Mouse (Mus musculus) adrenal gland, postnatal 14 days (tissue): ENCODE results near the gene Ralgapa2. TPM values are rescaled to one million over a fixed set of nuclear protein-coding genes. Genes with fewer than 3 reads are reported as not detected.
A peak's percentile ranks its signal among the peaks of the same experiment; 100 is the strongest.

Experiments
- DNase-seq: peaks from one replicate; pipeline ENCODE4 v3.0.0; 2021; ENCODE audit warnings: mixed read lengths
- total RNA-seq: library from RNA; stranded (reverse); gene quantifications from 2 replicates; pipeline ENCODE4 v1.2.3, GENCODE M21; 2021

Ralgapa2 gene
- total RNA-seq, 1 experiment from 2014 or later = 35.3 TPM

DNA sequence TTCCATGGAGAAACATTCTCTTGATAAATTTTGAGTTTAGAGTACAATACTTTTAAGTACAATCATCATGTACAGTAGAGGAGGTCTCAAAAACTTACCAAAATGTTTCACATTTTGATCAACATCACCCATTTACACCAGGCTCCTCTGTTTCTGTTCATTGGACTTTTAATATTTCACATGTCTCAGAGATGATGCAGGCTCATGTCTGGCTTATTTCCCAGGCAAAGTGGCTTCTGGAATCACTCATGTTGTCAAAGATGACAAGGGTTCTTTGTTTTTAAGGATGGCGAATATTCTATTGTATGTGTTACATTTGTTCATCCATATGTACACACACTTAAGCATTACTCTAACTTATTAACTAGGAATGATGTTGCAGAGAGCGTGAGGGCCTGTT, 152.5 kb downstream of the Ralgapa2 start:
- no peak for DNase-seq

GRCm38 (mm10) chr2:146356524-146356923, 155.6 kb downstream of the Ralgapa2 start:
- DNase-seq = no peak

- DNase-seq = no peak
These were observed 161.9 kb downstream of the Ralgapa2 start for GRCm38 (mm10) chr2:146350230-146350629.

- DNase-seq = no peak
These were observed 164.2 kb downstream of the Ralgapa2 start for GRCm38 (mm10) chr2:146347942-146348341.

DNA sequence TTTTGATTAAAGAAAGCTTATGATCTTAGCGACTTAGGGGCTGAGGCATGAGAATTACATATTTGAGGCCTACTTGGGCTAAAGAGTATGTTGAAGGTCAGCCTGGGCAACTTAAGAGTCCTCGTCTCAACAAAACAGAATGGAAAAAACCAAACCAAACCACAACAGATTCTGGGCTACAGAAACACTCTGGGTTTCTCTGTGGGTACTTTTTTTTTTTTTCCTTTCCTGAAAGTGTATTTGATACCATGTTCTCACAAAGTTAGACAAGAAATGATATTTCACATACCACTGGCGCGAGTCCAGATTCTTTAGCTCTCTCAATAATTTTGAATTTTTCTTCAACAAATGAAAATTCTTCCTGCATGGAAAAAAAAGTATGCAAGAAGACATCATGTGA, 172.1 kb downstream of the Ralgapa2 start:
- no peak for DNase-seq

- DNase-seq = no peak
These were observed 174.6 kb downstream of the Ralgapa2 start for GRCm38 (mm10) chr2:146337540-146337939.

- DNase-seq = no peak
These were observed 180.2 kb downstream of the Ralgapa2 start for GRCm38 (mm10) chr2:146331894-146332476.

DNA sequence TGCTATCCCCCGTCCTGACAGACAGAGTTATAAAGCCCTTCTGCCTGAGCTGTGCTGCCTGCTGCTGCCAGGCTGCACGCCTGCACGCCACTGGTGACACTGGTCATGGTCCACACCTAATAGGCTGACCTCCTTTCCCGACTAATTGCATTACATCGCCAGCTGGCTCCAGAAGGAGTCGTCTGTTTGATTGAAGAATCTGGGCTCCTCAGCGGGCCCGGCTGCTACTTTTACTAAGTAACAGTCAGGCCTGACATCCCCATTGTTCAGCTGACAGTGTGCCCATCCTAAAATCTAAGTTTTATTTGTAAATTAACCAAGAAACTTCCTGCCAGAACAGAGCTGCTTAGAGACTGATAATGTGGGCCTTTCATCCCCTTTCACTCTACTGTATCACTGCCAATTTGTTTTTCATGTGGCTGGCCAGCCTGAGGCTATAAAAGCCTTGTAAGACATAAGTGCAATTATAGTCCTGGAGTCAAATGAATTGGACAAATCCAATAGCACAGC, 181.3 kb downstream of the Ralgapa2 start:
- peak; percentile 34 for DNase-seq

DNA sequence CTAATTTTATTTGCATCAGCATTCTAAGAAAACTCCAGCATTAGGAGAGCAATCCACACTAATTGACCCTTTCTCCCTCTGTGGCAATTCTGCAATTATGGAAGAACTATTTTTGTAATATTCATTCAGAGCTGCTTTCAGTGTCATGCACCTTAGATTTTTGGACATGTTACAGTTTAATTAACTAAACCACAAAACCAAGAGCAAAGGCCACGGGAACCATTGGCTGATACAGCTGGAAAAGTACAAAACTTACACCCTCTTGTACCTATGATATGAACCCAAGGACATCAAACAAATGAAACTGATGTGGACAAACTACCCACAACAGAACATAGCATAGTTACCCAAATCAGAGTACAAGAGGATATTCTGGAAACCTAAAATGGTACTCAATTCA, 182.0 kb downstream of the Ralgapa2 start:
- no peak for DNase-seq

GRCm38 (mm10) chr2:146326654-146327053, 185.5 kb downstream of the Ralgapa2 start:
- DNase-seq = no peak

GRCm38 (mm10) chr2:146324907-146325715, 187.0 kb downstream of the Ralgapa2 start:
- DNase-seq = no peak

DNA sequence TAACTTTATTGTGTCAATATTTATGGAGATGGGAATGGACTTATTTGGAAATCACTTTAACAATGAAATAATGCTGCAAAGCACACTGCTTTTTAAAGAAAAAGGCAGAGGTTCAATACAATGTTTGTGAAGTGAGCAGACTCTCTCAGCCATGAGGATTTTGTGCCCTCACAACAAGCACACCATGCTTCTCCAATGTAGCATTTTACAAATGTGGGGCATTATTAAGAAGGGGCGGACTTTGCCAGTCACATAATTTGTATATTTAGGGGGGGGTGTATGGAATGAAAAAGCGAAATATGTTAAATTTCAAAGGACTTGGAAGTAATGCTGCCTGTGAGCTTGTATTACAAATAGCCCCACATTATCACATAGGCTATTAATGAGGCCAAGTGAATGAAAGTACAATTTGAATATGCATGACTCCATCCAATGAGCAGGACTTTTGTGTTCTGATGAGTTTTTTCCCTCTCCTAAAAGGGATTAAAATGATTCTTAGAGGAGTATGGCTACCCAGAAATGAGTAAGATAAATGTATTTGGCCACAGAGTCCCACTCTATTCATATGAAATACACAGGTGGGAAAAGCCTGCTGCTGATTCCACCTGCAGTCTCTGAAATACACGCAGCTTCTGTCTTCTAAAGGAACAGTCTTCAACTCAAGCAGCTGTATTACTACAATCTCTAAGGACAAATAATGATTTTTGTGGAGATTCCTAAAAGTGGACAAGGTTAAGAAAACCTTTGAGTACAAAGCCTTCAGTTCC, 187.8 kb downstream of the Ralgapa2 start:
- no peak for DNase-seq

DNA sequence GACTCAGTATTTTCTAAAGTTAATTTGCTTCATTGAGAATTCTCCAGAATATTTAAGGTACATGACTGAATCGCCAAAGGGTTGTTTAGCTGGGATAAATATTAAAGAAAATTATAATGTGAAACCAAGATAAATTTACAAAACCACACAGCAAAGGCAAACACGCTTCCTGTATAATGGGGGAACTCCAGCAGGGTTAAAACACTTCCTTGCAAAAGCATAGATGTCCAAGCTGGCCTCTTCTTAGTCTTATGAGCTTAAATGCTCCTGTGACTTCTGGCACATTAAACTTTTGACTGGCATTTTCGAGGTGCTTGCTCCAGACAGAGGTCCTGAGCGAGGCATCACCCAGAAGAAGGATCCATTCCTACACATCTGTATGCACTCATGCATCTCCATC, 188.6 kb downstream of the Ralgapa2 start:
- DNase-seq = no peak

DNA sequence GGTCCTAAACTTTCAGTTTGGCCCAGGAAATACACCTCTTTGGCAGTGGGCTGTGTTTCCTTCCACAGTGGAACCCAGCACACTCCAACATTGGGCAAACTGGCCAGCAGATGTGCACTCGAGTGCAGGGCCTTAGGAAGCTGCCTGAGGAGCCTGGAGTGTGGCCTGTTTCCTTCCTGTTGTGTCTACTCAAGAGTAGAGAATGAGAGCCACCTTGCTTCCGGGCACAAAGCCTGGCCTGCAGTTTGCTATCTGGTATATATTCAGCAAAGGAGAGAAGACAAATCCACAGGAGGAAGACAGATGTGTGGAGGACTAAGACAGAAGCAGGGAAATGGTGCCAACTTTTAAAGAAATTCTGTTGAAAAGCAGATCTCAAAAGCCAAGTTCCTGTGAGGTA, 189.4 kb downstream of the Ralgapa2 start:
- DNase-seq = no peak

GRCm38 (mm10) chr2:146322019-146322418, 190.1 kb downstream of the Ralgapa2 start:
- DNase-seq = no peak

DNA sequence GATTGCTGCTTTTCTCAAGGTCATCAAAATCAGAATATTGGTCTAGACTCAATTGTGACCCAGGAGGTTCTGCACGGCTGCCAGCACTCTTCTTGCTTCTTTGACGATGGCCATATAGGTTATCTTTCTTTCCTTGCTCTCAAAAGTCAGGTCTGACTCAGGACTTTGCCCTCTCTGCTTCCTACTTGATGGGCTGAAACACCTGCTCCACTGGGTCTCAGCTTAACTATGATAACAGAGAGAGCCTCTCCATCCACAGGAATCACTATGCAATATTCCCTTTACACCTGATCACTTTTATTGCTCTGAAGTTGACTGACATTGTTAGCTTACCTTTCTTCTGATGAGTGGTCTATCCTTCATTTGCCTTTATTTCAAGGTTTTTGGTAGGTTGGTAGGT, 191.5 kb downstream of the Ralgapa2 start:
- DNase-seq = no peak

DNA sequence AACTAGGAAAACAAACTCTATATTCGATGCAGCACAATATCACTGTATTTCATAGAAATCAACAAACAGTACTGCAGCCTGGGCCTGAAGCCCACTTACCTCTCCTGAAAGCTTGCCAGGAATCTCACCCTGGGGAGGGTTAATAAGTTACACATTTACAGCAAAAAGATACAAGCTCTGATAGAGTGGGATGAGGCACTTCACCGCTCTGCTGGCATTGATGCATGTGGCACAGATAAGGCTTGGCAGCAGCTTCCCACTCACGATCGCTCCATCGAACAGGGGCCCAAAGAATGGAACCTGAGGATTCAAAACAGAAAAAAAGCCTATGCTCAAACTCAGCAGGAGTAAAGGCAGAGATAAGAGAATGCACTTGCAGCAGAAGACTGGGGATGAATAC, 197.4 kb downstream of the Ralgapa2 start:
- DNase-seq = no peak

DNA sequence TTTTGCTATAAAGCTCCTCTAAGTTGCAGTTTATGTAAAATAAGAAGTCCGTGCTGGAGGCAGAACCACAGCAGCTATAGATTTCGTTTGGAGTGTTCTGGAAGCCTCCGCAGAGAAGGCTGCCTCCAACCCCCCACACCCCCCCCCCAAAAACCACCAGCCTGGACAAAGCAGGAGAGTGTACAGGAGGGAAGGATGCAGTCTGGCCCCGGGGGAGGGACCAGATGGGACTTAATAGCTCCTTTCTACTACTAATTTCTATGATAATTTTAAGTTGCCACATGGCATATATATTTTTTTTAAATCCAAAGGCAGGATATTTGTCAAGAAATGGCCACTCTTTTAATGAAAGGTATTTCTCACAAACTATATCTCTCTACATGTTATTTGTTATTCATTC, 198.3 kb downstream of the Ralgapa2 start:
- no peak for DNase-seq

DNA sequence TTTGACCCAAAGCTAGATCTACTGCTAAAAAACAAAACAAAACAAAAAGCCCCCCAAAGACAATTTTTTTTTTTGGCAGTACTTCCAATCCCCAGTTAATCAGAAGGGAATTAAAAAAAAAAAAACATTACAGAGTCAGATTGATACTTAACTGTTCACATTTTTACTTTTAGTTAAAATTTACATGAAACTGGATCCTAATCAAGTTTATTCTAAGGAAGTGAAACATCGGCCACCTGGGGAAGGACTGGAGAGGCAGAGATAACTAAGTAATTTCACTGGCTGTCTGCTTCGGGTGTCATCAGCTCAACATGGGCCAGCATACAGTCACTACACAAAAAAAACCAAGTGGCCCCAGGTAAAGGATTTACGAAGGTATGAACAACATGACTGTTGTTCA, 201.4 kb downstream of the Ralgapa2 start:
- DNase-seq = no peak

DNA sequence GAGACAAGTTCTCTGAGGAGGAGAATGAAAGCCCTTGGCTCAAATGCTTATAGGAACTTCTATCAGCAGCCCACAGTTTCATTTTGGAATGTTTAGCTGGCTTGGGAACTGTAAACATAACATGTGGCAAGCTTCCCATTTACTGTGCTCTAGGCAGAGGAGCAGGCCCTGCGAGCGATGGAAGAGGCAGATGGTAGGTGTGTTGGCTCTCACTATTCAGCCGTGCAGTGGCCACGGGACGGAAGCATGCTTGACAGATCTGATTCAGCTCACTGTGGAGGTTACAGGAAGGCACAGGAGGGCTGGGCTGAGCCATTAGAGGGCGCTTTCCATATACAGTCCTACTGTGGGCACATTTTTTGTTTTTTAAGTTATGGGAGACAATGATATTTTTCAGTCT, 201.9 kb downstream of the Ralgapa2 start:
- DNase-seq = no peak

DNA sequence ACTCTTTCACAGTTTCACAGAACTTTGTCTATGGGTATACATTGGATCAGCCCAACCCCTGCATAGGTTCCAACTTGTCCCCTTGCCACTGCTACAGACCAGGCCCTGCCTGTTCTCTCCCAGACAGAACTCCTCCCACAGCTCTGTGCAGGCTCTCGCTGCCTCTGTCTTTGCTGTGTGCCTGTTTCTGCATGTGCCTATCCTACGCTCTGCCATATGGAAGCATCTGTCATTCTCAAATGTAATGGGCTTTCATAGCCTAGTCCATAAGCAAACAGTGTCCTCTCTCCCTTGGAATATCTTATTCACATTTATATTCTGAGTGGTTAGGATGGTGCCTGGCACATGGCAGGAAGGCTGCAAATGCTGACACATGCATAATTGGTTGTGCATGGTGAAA, 202.7 kb downstream of the Ralgapa2 start:
- no peak for DNase-seq

- DNase-seq = no peak
These were observed 205.1 kb downstream of the Ralgapa2 start for GRCm38 (mm10) chr2:146307060-146307459.

DNA sequence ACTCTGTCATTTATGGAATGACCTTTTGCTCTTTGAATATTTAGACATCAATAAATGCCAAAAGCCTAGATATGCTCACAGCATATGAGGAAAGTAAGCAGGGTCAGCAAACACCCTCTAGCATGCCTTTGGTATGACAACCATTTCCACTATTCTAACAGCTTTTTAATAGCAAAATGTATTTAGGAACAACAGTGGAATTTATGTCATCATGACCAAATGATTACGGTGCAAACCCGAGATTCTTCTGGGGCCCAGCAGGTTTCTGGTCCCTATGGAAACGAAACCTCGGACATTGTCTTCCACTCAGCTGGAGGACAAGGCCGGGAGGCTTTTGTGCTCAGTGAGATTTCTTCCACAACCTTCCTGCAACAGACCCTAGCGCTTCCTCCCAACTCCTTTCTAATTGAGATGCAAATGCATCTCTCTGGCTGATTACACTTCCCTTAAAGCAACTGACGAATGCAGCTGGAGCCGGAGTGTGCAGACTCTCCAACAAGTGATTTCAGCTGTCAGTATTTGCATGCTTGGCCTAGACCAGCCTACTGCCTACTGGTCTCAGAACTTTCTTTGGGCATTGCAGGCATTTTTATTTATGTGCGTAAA, 209.9 kb downstream of the Ralgapa2 start:
- DNase-seq = no peak
